Mouse (Mus musculus) forebrain, embryonic 15.5 days (tissue): ENCODE results near the gene Plekha6. TPM values are rescaled to one million over a fixed set of nuclear protein-coding genes. Genes with fewer than 3 reads are reported as not detected.

Source experiments
- ATAC-seq: fragments of 200-750 bp; cut with Nextera tagmentation; replicated peaks from 2 replicates; pipeline ENCODE4 v1.8.0; 2017; ENCODE audit warnings: mild to moderate bottlenecking, moderate TSS enrichment, moderate library complexity
- H3K27ac ChIP-seq: fragments of 300-500 bp; sonication (generic); replicated peaks from 2 replicates; pipeline ENCODE4 v1.5.1; 2015; ENCODE audit warnings: mild to moderate bottlenecking, inconsistent platforms
- H3K27me3 ChIP-seq: fragments of 300-500 bp; sonication (generic); 2 replicates; pipeline ENCODE4 v1.6.1; 2015; ENCODE audit warnings: inconsistent platforms
- H3K36me3 ChIP-seq: fragments of 300-500 bp; sonication (generic); 2 replicates; pipeline ENCODE4 v1.6.1; 2015; ENCODE audit warnings: mild to moderate bottlenecking, inconsistent platforms
- H3K4me1 ChIP-seq: fragments of 300-500 bp; sonication (generic); 2 replicates; pipeline ENCODE4 v1.6.1; 2015; ENCODE audit warnings: inconsistent platforms
- H3K4me2 ChIP-seq: fragments of 300-500 bp; sonication (generic); replicated peaks from 2 replicates; pipeline ENCODE4 v1.6.1; 2015; ENCODE audit warnings: mild to moderate bottlenecking, inconsistent platforms
- H3K4me3 ChIP-seq: fragments of 300-500 bp; sonication (generic); 2 replicates; pipeline ENCODE4 v1.5.1; 2015; ENCODE audit warnings: mild to moderate bottlenecking, inconsistent platforms
- H3K9ac ChIP-seq: fragments of 300-500 bp; sonication (generic); replicated peaks from 2 replicates; pipeline ENCODE4 v1.6.1; 2015; ENCODE audit warnings: mild to moderate bottlenecking, inconsistent platforms
- H3K9me3 ChIP-seq: fragments of 300-500 bp; sonication (generic); 2 replicates; pipeline ENCODE4 v1.6.1; 2016; ENCODE audit warnings: inconsistent platforms
- WGBS: fragments of 180-500 bp; shearing (Covaris S2); methylation state at CpG from one replicate; pipeline ENCODE4 v1.1.7; 2015; ENCODE audit warnings: mixed read lengths; 5-methylcytosine and 5-hydroxymethylcytosine counted together
- polyA plus RNA-seq: library from polyadenylated mRNA; unstranded; fragments of >200 nt; fragmentation: Nextera tagmentation; extraction: Ambion mirVana; gene quantifications from 2 replicates; pipeline ENCODE4 v1.2.1, GENCODE M21; 2015

Gene Plekha6
- polyA plus RNA-seq, 1 experiment from 2014 or later = 10.6 TPM

DNA sequence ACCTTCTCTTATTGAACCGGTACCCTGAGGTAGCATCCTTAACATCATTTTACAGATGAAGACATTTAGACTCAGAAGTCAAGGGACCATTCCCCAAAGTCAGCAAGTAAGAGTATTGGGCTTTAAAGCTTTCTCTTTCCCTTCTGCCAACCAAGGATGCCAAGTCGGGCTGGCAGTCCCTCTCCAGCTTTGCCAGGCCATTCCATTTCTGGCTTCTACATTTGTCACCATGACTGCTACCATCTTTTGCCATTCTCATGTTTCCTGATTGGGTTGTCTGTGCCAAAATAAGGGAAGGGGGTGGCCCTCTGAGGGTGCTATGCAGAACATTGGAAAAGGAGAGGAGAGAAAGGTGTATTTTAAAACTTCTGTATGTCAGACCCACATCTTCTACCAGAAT, 61.6 kb downstream of the Plekha6 start:
- no peak for ATAC-seq
- Histone ChIP-seq H3K4me3 (no peak overlapping the region), H3K9me3 (no peaks in the 10 kb centered on the region), H3K4me2 (no peak overlapping the region), H3K4me1 (peaks cover 47% of the 10 kb centered on the region), H3K9ac (no peak overlapping the region), H3K36me3 (no peaks in the 10 kb centered on the region), H3K27me3 (no peaks in the 10 kb centered on the region), H3K27ac (no peak overlapping the region)
- WGBS = 82% methylated on average over 2 of the region's 2 CpGs

DNA sequence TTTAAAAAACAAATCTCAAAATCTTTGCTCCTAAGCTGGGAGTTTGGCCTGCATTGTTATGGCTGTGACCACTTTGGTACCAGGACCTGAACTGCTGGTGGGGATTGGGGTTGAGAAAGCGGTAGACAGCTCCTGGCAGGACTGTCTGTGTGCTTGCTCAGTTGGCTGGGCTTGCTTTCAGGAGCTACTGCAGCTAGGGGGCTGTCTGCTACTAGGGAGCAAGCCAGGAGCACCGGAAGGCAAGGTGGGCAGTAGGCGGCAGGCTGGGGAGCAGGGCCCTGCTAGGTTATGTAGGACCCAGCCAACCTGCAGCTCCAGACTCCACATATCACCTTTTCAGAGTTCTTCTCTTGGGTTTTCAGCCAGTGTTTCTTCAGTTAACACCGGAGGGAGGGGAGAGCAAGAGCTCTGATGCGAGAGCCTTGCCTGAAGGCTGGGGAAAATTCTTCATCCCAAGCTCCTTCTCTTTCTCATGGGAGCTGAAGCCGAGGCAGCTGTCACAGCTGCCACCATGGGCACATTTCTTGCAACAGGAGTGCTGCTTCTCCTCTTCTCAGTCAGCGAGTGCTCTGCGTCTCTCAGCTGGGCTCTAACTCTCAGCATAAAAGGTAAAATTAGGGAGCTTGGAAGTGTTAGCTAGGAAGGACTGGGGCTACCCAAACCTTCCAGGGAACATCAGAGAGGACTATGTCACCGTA, 62.1 kb downstream of the Plekha6 start:
- H3K9ac ChIP-seq = 0 out of 2 replicates have a peak overlapping the region, but pooled peaks have one; percentile 2
- peak overlapping the region; percentile 55 for H3K27ac ChIP-seq
- H3K4me3 ChIP-seq = no peak overlapping the region

DNA sequence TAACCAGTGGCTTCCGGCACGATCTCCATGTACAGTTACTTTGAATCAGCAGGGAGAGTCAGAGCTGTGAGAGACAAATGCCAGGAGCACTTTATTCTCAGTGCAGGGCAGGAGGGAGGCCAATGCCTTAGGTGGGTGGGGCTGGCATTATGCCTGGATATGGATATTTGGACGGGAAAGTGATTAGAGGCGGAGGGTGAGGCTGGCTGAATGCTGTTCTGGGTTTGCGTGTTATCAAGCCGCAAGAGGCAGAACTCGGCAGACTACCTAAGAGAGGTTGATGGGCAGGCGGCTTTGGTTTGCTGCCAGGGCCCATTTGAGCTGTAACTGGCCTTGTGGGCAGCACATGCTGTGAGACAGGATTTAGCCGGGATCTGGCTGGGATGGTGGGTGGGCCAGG, 62.9 kb downstream of the Plekha6 start:
- ATAC-seq = peak; percentile 71
- H3K27ac ChIP-seq = peak overlapping the region; percentile 55
- H3K4me3 ChIP-seq = no peak overlapping the region
- 10% methylated on average over 9 of the region's 9 CpGs for WGBS
- H3K9ac ChIP-seq = 0 out of 2 replicates have a peak overlapping the region, but pooled peaks have one; percentile 2
- H3K9me3 ChIP-seq = no peaks in the 10 kb centered on the region
- H3K4me1 ChIP-seq = peaks cover 47% of the 10 kb centered on the region
- no peaks in the 10 kb centered on the region for H3K27me3 ChIP-seq
- no peaks in the 10 kb centered on the region for H3K36me3 ChIP-seq
- 0 out of 2 replicates have a peak overlapping the region, but pooled peaks have one; percentile 8 for H3K4me2 ChIP-seq

More for the DNA sequence above, 62.1 kb downstream of the Plekha6 start:
- H3K27me3 ChIP-seq = no peaks in the 10 kb centered on the region
- peaks cover 47% of the 10 kb centered on the region for H3K4me1 ChIP-seq
- no peaks in the 10 kb centered on the region for H3K9me3 ChIP-seq
- H3K36me3 ChIP-seq = no peaks in the 10 kb centered on the region
- no peak for ATAC-seq
- no peak overlapping the region for H3K4me2 ChIP-seq
- 29% methylated on average over 9 of the region's 9 CpGs for WGBS

DNA sequence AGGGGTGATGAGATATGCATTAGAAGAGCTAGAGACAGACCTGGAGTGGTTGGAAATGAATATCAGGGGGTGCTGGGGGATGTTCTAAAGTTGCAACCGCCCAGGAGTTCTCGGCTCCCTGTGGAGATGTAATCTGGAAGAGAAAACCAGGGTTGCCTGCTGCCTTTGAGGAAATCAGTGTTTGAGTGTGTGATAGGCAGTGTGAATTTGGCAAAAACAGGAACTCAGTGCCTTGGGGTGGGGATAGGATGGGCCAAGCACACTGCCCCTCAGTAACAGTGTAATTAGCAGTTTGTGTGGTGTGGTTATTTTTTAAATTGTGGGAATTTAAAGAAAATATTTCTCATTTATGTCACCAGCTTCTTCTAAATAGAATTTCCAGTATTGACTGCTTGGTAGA, 63.4 kb downstream of the Plekha6 start:
- Histone ChIP-seq H3K27me3 (no peaks in the 10 kb centered on the region), H3K9me3 (no peaks in the 10 kb centered on the region), H3K9ac (no peak overlapping the region), H3K4me3 (no peak overlapping the region), H3K27ac (peak overlapping the region; percentile 55; the same call in 1 of the 2 replicates), H3K36me3 (no peaks in the 10 kb centered on the region), H3K4me1 (peaks cover 45% of the 10 kb centered on the region), H3K4me2 (0 out of 2 replicates have a peak overlapping the region, but pooled peaks have one; percentile 8)
- 12% methylated on average over 2 of the region's 2 CpGs for WGBS
- ATAC-seq = peak; percentile 42

DNA sequence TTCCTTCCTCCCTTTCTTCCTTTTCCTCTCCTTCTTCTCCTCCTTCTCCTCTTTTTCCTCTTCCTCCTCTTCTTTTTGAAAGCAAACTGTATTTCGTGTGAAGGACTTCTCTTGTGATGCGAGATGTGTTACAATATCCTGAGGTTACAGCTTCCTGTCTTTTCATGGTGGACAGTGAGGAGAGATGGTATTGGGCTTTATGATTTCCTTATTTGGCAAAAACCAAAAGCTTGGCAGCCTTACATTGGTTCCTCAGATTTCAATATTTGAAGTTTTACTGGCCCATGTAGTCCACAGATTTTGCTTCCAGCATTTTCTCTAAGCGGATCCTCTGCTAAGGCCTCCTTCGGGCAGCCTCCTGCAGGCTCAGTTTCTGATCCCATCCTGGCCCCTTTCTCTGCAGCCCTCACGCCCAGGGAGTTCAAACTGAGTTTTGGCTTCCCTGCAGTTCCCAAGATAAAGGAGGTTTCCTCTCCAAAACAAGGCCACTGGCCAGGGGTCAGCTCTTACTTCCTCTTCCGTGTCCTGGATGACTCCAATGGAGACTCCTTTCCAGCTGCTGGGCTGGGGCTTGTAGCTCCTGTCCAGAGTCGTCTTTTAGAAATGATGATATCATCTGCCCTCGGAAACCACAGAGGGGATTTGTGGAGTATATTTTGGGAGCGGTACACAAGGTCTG, 64.9 kb downstream of the Plekha6 start:
- no peak overlapping the region for H3K4me3 ChIP-seq
- H3K9ac ChIP-seq = no peak overlapping the region
- H3K36me3 ChIP-seq = no peaks in the 10 kb centered on the region
- no peak overlapping the region for H3K4me2 ChIP-seq
- H3K27ac ChIP-seq = no peak overlapping the region
- ATAC-seq = no peak
- H3K27me3 ChIP-seq = no peaks in the 10 kb centered on the region
- no peaks in the 10 kb centered on the region for H3K9me3 ChIP-seq
- WGBS = 63% methylated on average over 9 of the region's 9 CpGs
- H3K4me1 ChIP-seq = peaks cover 36% of the 10 kb centered on the region

DNA sequence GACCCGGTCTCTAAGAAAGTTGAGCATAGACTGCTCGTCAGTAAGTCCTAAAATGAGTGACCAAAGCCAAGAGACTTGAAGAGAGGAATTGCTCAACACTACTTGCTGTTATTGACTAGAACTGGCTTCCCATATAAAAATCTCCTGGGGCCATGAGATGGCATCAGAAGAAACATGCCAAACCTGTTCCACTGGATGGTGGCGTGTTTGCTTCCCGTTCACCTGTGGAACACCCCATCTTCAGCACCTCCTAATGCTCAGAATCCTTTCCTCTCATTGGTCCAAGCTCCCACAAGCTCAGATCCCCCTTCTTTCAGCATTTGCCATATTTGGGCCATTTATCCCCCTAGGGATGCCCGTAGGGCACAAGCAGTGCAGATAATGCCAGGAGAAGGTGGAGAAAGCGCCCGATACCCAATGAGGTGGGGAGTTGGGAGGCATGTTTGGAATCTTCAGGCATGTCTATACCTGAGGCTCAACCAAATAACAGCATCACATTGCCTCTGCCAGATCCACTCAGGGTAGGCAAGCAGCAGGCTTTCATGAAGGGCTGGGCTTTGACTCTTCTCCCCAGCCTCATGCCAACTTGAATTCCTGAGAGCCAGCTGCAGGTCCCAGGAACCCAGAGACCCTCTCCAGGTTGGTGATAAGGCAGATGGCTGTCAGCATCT, 67.6 kb downstream of the Plekha6 start:
- Histone ChIP-seq H3K9ac (no peak overlapping the region), H3K4me2 (no peak overlapping the region), H3K4me1 (peaks cover 22% of the 10 kb centered on the region), H3K36me3 (no peaks in the 10 kb centered on the region), H3K27ac (no peak overlapping the region), H3K4me3 (no peak overlapping the region), H3K27me3 (no peaks in the 10 kb centered on the region), H3K9me3 (no peaks in the 10 kb centered on the region)
- ATAC-seq = no peak
- WGBS = 98% methylated on average over 7 of the region's 7 CpGs

DNA sequence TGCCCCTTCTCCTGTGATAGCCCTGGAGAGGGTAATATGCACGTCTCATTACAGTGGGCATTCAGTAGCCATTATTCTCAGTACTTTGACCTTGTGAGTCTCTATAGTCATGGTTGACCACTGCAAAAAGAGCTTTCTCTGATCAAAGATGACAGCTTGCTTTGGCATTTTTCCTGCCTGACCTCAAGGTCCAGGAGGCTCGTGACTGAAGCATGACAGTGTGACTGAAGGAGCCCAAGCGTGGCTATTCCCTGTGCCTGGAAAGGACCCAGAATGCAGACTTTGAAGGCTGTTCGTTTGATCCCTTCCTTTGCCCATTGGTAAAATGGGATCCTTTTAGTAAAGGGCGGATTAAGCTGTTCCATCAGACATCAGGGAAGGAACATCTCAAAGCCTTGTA, 71.9 kb downstream of the Plekha6 start:
- WGBS = 60% methylated on average over 5 of the region's 5 CpGs
- H3K9me3 ChIP-seq = no peaks in the 10 kb centered on the region
- H3K4me3 ChIP-seq = no peak overlapping the region
- H3K27ac ChIP-seq = no peak overlapping the region
- no peak for ATAC-seq
- no peaks in the 10 kb centered on the region for H3K27me3 ChIP-seq
- no peak overlapping the region for H3K4me2 ChIP-seq
- no peaks in the 10 kb centered on the region for H3K36me3 ChIP-seq
- no peak overlapping the region for H3K9ac ChIP-seq
- peaks cover 14% of the 10 kb centered on the region for H3K4me1 ChIP-seq

DNA sequence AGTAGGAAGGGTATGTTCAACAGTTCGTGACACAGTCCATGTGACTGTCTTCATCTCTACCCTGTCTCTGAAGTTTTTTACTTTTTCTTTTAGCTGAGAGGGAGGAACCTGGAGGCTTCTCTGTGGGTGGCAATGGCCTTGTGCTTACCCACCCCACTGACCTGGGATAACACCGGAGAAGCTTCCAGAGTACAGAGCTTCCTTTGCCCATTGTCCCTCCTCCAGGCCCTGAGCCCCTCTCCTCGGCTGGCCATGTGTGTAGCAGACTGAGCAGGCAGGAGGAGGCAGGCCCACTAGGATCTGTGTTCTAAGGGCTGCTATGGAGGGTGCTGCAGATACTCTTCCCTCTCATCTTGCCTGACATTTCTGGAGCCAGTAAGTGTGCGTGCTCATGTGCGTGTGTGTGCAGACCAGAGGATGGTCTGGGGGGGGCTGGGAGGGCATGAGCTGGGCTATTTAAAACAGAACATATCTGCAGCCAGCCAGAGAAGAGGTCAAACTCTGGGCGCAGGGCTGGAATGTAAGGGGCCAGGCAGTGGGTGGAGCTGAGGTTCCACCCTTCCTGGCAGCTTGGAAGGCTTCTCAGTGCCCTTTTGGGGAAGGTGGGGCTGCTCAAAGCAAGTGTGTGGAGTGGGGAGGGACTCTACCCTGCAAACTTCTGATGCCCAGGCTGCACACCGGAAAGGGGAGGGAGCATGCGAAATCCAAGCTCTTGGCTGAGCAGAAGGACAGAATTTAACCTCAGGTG, 72.9 kb downstream of the Plekha6 start:
- Histone ChIP-seq H3K36me3 (no peaks in the 10 kb centered on the region), H3K9ac (no peak overlapping the region), H3K4me3 (no peak overlapping the region), H3K27me3 (no peaks in the 10 kb centered on the region), H3K27ac (no peak overlapping the region), H3K4me1 (peaks cover 14% of the 10 kb centered on the region), H3K4me2 (no peak overlapping the region), H3K9me3 (no peaks in the 10 kb centered on the region)
- no peak for ATAC-seq
- WGBS = 46% methylated on average over 8 of the region's 8 CpGs

DNA sequence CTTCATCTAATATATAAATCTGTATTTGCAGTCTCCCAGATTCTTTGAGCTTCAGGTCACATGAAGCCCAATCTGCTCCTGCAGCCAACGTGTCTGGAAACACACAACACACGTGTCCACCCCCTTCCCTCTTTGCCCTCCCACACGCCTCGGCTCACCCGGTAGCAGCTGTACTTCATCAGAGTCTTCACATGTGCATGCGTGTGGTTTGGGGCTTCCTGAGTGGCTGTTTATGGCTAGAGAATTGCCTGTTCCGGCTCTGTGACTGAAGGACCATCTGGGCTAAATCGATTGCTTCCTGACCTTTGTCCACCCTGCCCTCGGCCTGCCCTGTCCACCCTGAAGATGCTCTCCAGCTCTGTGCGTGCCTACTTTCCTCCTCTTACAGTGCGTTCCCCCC, 73.7 kb downstream of the Plekha6 start:
- Histone ChIP-seq H3K4me2 (no peak overlapping the region), H3K27ac (no peak overlapping the region), H3K9me3 (no peaks in the 10 kb centered on the region), H3K36me3 (no peaks in the 10 kb centered on the region), H3K4me3 (no peak overlapping the region), H3K9ac (no peak overlapping the region), H3K4me1 (peaks cover 14% of the 10 kb centered on the region), H3K27me3 (no peaks in the 10 kb centered on the region)
- no peak for ATAC-seq
- 82% methylated on average over 11 of the region's 11 CpGs for WGBS

DNA sequence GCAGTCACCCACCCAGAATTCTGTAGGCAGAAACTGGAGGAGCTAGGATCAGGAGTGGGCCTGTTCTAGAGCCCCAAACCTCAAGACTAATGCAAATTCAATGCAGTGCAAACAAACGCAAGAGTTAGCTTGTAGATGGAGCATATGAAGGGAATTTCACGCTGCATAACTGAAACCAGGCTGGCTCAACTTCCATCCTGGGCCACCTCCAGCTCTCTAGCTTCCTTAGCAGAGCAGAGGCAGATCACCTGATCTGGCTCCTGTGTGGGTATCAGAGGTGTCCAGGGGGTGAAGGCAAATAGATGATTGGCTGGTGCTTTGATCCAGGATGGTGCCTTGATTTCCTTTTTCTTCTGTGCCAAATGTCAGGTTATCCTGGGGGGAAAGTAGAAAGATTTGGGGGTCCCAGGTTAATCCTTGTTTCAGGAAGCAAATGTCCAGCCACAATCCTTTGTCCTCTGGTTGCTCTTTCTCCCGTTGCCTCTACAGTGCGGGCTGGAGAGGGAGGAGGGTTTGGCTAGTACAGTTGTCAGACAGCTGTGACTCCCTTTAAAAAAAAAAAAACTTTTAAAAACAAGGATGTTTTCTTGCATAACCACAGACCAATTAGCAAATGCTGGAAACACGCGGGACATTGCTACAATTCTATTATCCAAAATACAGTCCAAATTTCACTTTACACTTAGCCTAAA, 75.3 kb downstream of the Plekha6 start:
- Histone ChIP-seq H3K27ac (no peak overlapping the region), H3K9ac (no peak overlapping the region), H3K4me3 (no peak overlapping the region), H3K4me1 (peaks cover 11% of the 10 kb centered on the region), H3K27me3 (no peaks in the 10 kb centered on the region), H3K36me3 (no peaks in the 10 kb centered on the region), H3K4me2 (no peak overlapping the region), H3K9me3 (no peaks in the 10 kb centered on the region)
- WGBS = 58% methylated on average over 6 of the region's 6 CpGs
- no peak for ATAC-seq

DNA sequence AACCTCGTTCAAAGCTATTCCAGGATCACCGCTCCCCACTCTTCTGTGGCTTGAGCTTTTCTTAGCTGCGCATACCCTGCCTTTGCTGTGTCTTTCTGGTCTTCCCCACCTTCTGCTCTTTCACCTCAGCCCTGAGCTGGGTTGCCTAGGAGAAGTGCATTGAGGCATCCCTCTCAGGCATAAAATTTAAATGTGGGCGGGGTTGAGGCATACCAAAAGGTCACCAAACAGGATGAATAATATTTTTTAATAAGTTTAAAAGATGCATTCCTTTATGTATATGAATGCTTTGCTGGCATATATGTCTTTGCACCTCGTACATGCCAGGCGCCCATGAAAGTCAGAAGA, 75.8 kb downstream of the Plekha6 start:
- WGBS = 69% methylated on average over 6 of the region's 6 CpGs
- no peaks in the 10 kb centered on the region for H3K9me3 ChIP-seq
- H3K9ac ChIP-seq = no peak overlapping the region
- no peaks in the 10 kb centered on the region for H3K36me3 ChIP-seq
- no peaks in the 10 kb centered on the region for H3K27me3 ChIP-seq
- H3K4me3 ChIP-seq = no peak overlapping the region
- H3K4me2 ChIP-seq = no peak overlapping the region
- no peak overlapping the region for H3K27ac ChIP-seq
- ATAC-seq = no peak
- H3K4me1 ChIP-seq = peaks cover 14% of the 10 kb centered on the region
